Mouse (Mus musculus): Measurements from ENCODE around the gene Mgst1.

- TF ChIP-seq ZC3H11A (IDR thresholded peaks at IDR 0.05; ENCODE audit: borderline replicate concordance, low read depth, low read length) (no peak), CHD2 (IDR thresholded peaks at IDR 0.05; ENCODE audit: low read depth, low read length) (no peak), ZNF384 (IDR thresholded peaks at IDR 0.05; ENCODE audit: low read depth, low read length) (no peak), MAFK (IDR thresholded peaks at IDR 0.05; ENCODE audit: insufficient read depth, low read depth, low read length) (no peak)
Measured at GRCm38 (mm10) chr6:138171480-138172224, 31.5 kb downstream of the Mgst1 start.

Data from ES-E14 (cell line).